Mouse (Mus musculus) frontal cortex, adult (tissue): ENCODE measurements at regions not wholly inside any gene's neighbourhood (a gene's known extent, or its start where the extent isn't known, plus 50 kb on each side); places are given as distances from the start of the nearest gene placed in this dataset.
"Not testable (repeated sequence)": the region's sequence is repeated elsewhere in the genome, so short reads cannot be mapped to it uniquely, and the experiment has no call there.

ENCODE experiments used
- ATAC-seq: cut with Nextera tagmentation; 2 replicates; pipeline ENCODE4 v1.9.2; 2017; ENCODE audit warnings: mild to moderate bottlenecking, moderate library complexity, mixed read lengths; ENCODE audit not compliant: low TSS enrichment

DNA sequence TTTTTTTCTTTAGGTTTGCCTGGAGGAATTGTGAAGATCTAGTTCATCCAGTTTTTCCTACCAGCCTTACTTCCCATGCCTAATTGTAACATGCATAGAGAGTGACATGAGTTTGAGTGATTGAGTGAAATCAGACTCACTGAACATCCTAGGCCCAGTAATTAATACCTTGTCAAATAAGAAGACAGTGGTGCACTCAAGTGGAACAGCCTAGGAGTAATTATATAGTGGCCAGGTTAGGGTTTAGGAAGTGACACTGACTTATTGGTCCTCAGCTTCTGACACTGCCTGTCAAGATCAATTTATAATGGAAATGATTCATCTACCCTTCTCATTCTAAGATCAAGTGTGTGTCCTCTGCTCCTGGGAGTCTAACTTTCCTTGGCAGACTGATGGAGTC lies 250.8 kb downstream of the Tpbg start:
- ATAC-seq, result no peak

- no peak for ATAC-seq
These were observed 253.3 kb downstream of the Tpbg start for GRCm38 (mm10) chr9:86095460-86095859.

- no peak for ATAC-seq
These were observed 254.1 kb downstream of the Tpbg start for GRCm38 (mm10) chr9:86096246-86096645.

DNA sequence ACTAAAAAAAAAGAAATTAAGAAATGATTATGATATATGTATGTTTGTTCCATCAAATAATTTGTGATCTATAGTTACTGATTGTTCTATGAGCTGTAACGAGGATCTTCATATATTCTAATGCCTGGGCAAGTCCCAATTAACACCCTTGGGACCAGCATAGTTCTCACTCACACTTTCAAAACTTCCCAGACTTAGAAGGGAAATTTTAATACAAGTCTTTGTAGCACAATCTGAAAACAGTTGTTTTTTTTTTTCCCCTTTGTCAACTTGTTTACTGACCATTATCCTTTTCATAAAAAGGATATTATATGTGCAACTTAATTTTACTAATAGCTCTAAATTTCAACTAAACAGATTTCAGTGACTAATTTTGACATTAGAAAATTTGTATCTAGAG lies 257.1 kb downstream of the Tpbg start:
- no peak for ATAC-seq

DNA sequence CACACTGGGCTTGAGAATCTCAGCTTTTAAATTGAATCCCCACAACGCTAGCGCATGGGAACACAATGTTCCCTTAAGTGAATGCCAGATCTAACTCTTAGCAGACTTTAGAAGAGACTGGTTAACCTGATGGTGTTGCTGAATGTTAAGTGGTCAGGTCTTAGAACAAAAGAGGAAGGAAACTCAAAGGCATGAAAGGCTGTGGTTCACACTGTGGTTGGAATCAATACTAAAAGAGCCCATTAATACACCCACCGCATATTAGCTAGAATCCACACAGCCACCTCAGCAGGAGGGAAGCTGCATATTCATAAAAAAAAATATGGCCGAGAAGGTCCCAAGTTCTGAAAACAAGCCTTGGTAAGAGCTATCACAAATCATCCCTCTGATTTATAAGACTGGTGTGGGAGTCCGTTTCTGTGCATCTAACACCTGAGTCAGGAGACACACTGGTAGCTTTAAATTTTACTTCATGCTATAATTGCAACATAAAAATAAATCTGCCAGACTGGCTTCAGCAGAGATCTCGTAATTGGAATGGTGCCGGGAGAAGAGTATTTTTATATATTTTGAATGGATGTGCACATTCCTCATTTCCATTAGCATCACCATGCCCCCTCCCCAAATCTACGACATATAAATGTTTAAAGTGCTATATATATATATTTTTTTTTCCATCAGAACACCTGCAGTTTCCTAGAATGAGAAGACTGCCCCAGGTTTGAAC lies 259.3 kb downstream of the Tpbg start:
- peak; percentile 52; the same call in 1 of the 2 replicates for ATAC-seq

GRCm38 (mm10) chr9:86103607-86104006 lies 261.4 kb downstream of the Tpbg start:
- no peak for ATAC-seq

- ATAC-seq, result no peak
These were observed 262.5 kb downstream of the Tpbg start for GRCm38 (mm10) chr9:86104664-86105063.

- ATAC-seq, result no peak
These were observed 263.7 kb downstream of the Tpbg start for GRCm38 (mm10) chr9:86105851-86106250.

GRCm38 (mm10) chr9:86109906-86110305 lies 267.7 kb downstream of the Tpbg start:
- no peak for ATAC-seq

DNA sequence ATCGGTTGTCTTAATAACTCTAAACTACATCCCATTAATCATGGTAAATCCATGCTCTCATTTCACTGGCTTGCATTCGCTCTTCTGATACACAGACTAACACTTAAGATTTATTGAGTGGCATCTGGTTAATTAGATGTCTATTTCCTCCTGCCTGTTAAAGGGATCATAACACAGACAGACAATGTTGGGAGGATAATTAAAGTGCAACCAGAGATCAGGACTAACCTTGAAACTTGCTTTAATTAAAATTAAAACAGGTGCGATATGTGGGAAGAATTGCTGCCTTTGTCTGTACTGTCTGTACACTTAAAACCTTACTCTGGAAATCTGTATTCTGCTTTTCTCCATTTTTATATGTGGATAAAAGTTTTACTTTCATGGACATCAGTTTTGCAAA lies 277.2 kb downstream of the Tpbg start:
- no peak for ATAC-seq

GRCm38 (mm10) chr9:86135617-86136016 lies 293.4 kb downstream of the Tpbg start:
- ATAC-seq, result not testable (repeated sequence)

- no peak for ATAC-seq
These were observed 303.7 kb downstream of the Tpbg start for GRCm38 (mm10) chr9:86145903-86146302.

DNA sequence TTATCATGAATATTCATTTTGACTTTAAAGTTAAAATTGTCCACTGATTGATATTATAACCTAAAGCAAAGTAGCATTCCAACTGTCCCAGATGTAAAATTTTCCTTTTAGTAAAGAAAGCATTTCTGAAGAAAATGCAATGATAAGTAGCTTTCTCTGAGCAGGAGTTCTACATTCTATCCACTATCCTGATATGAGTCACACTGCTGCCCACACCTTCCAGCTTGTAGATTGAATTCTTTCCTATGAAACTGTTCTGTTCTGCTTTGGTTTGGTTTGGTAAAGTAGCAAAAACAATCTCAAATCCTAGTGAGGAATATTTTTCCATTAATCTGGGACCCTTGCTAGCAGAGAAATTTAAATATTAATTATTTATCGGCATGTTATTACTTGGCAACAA lies 304.4 kb downstream of the Ube2cbp start:
- peak; percentile 95 for ATAC-seq

- ATAC-seq, result no peak
These were observed 298.2 kb downstream of the Ube2cbp start for GRCm38 (mm10) chr9:86166362-86167067.

GRCm38 (mm10) chr9:86170756-86171155 lies 294.0 kb downstream of the Ube2cbp start:
- ATAC-seq, result no peak

- no peak for ATAC-seq
These were observed 277.7 kb downstream of the Ube2cbp start for GRCm38 (mm10) chr9:86186751-86187747.

DNA sequence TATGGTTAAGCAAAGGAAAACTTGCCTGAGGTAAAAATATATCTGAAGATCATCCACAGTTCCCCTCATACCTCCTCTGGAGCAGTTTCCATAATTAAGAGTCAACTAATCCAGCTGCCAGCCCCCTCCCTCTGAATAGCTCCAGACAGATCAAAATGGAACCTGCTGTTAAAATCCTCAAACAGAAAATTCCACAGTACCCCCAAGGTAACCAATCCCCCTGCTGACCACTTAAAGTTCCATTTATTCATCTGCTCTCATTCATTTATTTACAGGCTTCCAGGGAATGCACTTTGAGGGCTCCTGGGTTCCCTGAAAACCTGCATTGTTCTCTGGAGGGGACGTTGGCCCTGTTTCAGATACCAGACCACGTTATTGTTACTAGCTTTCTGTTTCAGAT lies 275.9 kb downstream of the Ube2cbp start:
- ATAC-seq, result no peak

DNA sequence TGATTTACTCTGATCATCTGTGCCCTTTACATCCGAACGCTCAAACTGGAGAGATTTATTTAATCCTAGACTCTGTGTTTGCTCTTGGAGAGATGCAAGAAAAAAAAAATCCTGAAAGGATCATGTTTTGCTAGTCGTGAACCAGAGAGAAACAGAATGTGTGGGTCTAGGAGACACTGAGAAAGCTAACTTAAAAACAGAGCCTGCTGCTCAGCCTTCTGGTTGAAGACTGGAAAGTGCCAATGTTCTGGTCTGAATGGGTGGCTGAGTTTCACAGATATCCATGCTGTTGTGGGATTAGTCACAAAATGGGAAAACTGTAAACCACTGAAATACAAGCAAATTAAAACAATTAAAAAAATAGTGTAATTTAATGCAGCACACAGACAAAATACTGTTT lies 259.7 kb downstream of the Ube2cbp start:
- ATAC-seq, result peak; percentile 76

- peak; percentile 89 for ATAC-seq
These were observed 256.3 kb downstream of the Ube2cbp start for GRCm38 (mm10) chr9:86208334-86208925.

- no peak for ATAC-seq
These were observed 253.5 kb downstream of the Ube2cbp start for GRCm38 (mm10) chr9:86211267-86211666.

GRCm38 (mm10) chr9:86219669-86220068 lies 245.1 kb downstream of the Ube2cbp start:
- peak; percentile 93 for ATAC-seq

GRCm38 (mm10) chr9:86224530-86224929 lies 240.2 kb downstream of the Ube2cbp start:
- no peak for ATAC-seq
